Mouse (Mus musculus) embryonic facial prominence, embryonic 15.5 days (tissue): ENCODE results near the gene Adgrg1. TPM values are rescaled to one million over a fixed set of nuclear protein-coding genes. Genes with fewer than 3 reads are reported as not detected.

Source experiments
- ATAC-seq: fragments of 200-750 bp; cut with Nextera tagmentation; 2 replicates; pipeline ENCODE4 v1.8.0; 2017; ENCODE audit warnings: low read depth, moderate TSS enrichment; ENCODE audit not compliant: insufficient number of reproducible peaks, low FRiP score, low TSS enrichment
- H3K27ac ChIP-seq: fragments of 300-500 bp; sonication (generic); replicated peaks from 2 replicates; pipeline ENCODE4 v1.5.1; 2015; ENCODE audit warnings: mild to moderate bottlenecking, inconsistent platforms
- H3K27me3 ChIP-seq: fragments of 300-500 bp; sonication (generic); 2 replicates; pipeline ENCODE4 v1.6.1; 2015; ENCODE audit warnings: inconsistent platforms
- H3K36me3 ChIP-seq: fragments of 300-500 bp; sonication (generic); 2 replicates; pipeline ENCODE4 v1.6.1; 2015; ENCODE audit warnings: mild to moderate bottlenecking, inconsistent platforms
- H3K4me1 ChIP-seq: fragments of 300-500 bp; sonication (generic); 2 replicates; pipeline ENCODE4 v1.6.1; 2015; ENCODE audit warnings: inconsistent platforms
- H3K4me2 ChIP-seq: fragments of 300-500 bp; sonication (generic); replicated peaks from 2 replicates; pipeline ENCODE4 v1.6.1; 2015; ENCODE audit warnings: mild to moderate bottlenecking, inconsistent platforms
- H3K4me3 ChIP-seq: fragments of 300-500 bp; sonication (generic); replicated peaks from 2 replicates; pipeline ENCODE4 v1.5.1; 2015; ENCODE audit warnings: mild to moderate bottlenecking, inconsistent platforms
- H3K9ac ChIP-seq: fragments of 300-500 bp; sonication (generic); 2 replicates; pipeline ENCODE4 v1.6.1; 2015; ENCODE audit warnings: inconsistent platforms
- H3K9me3 ChIP-seq: fragments of 300-500 bp; sonication (generic); replicated peaks from 2 replicates; pipeline ENCODE4 v1.6.1; 2016; ENCODE audit warnings: inconsistent platforms
- WGBS: fragments of 180-500 bp; shearing (Covaris S2); methylation state at CpG from one replicate; pipeline ENCODE4 v1.1.7; 2015; 5-methylcytosine and 5-hydroxymethylcytosine counted together
- polyA plus RNA-seq: library from polyadenylated mRNA; unstranded; fragments of >200 nt; fragmentation: Nextera tagmentation; extraction: Ambion mirVana; gene quantifications from 2 replicates; pipeline ENCODE4 v1.2.1, GENCODE M21; 2015

Gene Adgrg1
- 29.9 and 31.9 TPM in 2 replicates for polyA plus RNA-seq

GRCm38 (mm10) chr8:94974467-94975165, at the start of gene Adgrg1:
Gene Adgrg1, plus strand, starts transcription at chr8:94974751.
- WGBS: 34% methylated on average over 7 of the region's 7 CpGs
- no peak within 1 kb of the TSS for H3K4me2 ChIP-seq
- H3K27me3 ChIP-seq: no peaks in the 10 kb centered on the region; the same call in 1 of the 2 replicates
- 0 out of 2 replicates have a peak within 1 kb of the TSS, but pooled peaks have one; percentile 35 for H3K27ac ChIP-seq
- peaks cover 20% of the 10 kb centered on the region; the same call in 1 of the 2 replicates for H3K4me1 ChIP-seq
- H3K9ac ChIP-seq: no peak within 1 kb of the TSS
- no peaks in the 10 kb centered on the region for H3K9me3 ChIP-seq
- no peak within 1 kb of the TSS for H3K4me3 ChIP-seq
- ATAC-seq: no peak
- no peaks in the 10 kb centered on the region for H3K36me3 ChIP-seq

GRCm38 (mm10) chr8:94928227-94928626, 46.3 kb upstream of the Adgrg1 start:
- H3K27me3 ChIP-seq: no peaks in the 10 kb centered on the region
- no peak overlapping the region for H3K27ac ChIP-seq
- H3K4me1 ChIP-seq: no peaks in the 10 kb centered on the region
- H3K9ac ChIP-seq: no peak overlapping the region
- H3K4me3 ChIP-seq: no peak overlapping the region
- no peak for ATAC-seq
- no peaks in the 10 kb centered on the region for H3K9me3 ChIP-seq
- no peaks in the 10 kb centered on the region for H3K36me3 ChIP-seq
- WGBS: 81% methylated on average over 3 of the region's 3 CpGs
- H3K4me2 ChIP-seq: no peak overlapping the region

- WGBS: 53% methylated on average over 5 of the region's 5 CpGs
- Histone ChIP-seq H3K27ac (no peak overlapping the region), H3K36me3 (no peaks in the 10 kb centered on the region), H3K9ac (no peak overlapping the region), H3K4me3 (no peak overlapping the region), H3K27me3 (no peaks in the 10 kb centered on the region), H3K4me2 (no peak overlapping the region), H3K4me1 (no peaks in the 10 kb centered on the region), H3K9me3 (no peaks in the 10 kb centered on the region)
- no peak for ATAC-seq
These were observed 40.6 kb upstream of the Adgrg1 start for GRCm38 (mm10) chr8:94933918-94934317.

- H3K27ac ChIP-seq: no peak overlapping the region
- H3K9me3 ChIP-seq: no peaks in the 10 kb centered on the region
- no peaks in the 10 kb centered on the region for H3K36me3 ChIP-seq
- H3K4me1 ChIP-seq: no peaks in the 10 kb centered on the region
- no peak overlapping the region for H3K4me3 ChIP-seq
- no peaks in the 10 kb centered on the region for H3K27me3 ChIP-seq
- H3K9ac ChIP-seq: no peak overlapping the region
- no peak overlapping the region for H3K4me2 ChIP-seq
- no peak for ATAC-seq
- WGBS: 66% methylated on average over 3 of the region's 3 CpGs
These were observed 39.4 kb upstream of the Adgrg1 start for GRCm38 (mm10) chr8:94935172-94935571.

GRCm38 (mm10) chr8:94942566-94942965, 32.0 kb upstream of the Adgrg1 start:
- Histone ChIP-seq H3K9me3 (no peaks in the 10 kb centered on the region), H3K36me3 (no peaks in the 10 kb centered on the region), H3K4me3 (no peak overlapping the region), H3K9ac (no peak overlapping the region), H3K4me1 (no peaks in the 10 kb centered on the region), H3K4me2 (no peak overlapping the region), H3K27ac (no peak overlapping the region), H3K27me3 (no peaks in the 10 kb centered on the region)
- 17% methylated on average over 6 of the region's 6 CpGs for WGBS
- no peak for ATAC-seq

- 47% methylated on average over 6 of the region's 6 CpGs for WGBS
- no peak overlapping the region for H3K4me2 ChIP-seq
- no peaks in the 10 kb centered on the region for H3K27me3 ChIP-seq
- H3K27ac ChIP-seq: no peak overlapping the region
- H3K9me3 ChIP-seq: no peaks in the 10 kb centered on the region
- H3K9ac ChIP-seq: no peak overlapping the region
- H3K4me3 ChIP-seq: no peak overlapping the region
- no peak for ATAC-seq
- no peaks in the 10 kb centered on the region for H3K4me1 ChIP-seq
- no peaks in the 10 kb centered on the region for H3K36me3 ChIP-seq
These were observed 29.4 kb upstream of the Adgrg1 start for GRCm38 (mm10) chr8:94945185-94945584.

GRCm38 (mm10) chr8:94948421-94948820, 26.1 kb upstream of the Adgrg1 start:
- H3K4me1 ChIP-seq: no peaks in the 10 kb centered on the region
- ATAC-seq: no peak
- H3K4me2 ChIP-seq: no peak overlapping the region

GRCm38 (mm10) chr8:94949010-94949409, 25.5 kb upstream of the Adgrg1 start:
- Histone ChIP-seq H3K27me3 (no peaks in the 10 kb centered on the region), H3K36me3 (no peaks in the 10 kb centered on the region), H3K9ac (no peak overlapping the region), H3K9me3 (no peaks in the 10 kb centered on the region), H3K27ac (no peak overlapping the region), H3K4me2 (no peak overlapping the region), H3K4me1 (no peaks in the 10 kb centered on the region), H3K4me3 (no peak overlapping the region)
- ATAC-seq: no peak
- WGBS: 82% methylated on average over 4 of the region's 4 CpGs

More at GRCm38 (mm10) chr8:94948421-94948820, 26.1 kb upstream of the Adgrg1 start:
- WGBS: 71% methylated on average over 4 of the region's 4 CpGs
- no peaks in the 10 kb centered on the region for H3K27me3 ChIP-seq
- H3K36me3 ChIP-seq: no peaks in the 10 kb centered on the region
- no peak overlapping the region for H3K9ac ChIP-seq
- no peak overlapping the region for H3K4me3 ChIP-seq
- no peaks in the 10 kb centered on the region for H3K9me3 ChIP-seq
- no peak overlapping the region for H3K27ac ChIP-seq

- H3K4me2 ChIP-seq: no peak overlapping the region
- H3K36me3 ChIP-seq: no peaks in the 10 kb centered on the region
- H3K4me3 ChIP-seq: no peak overlapping the region
- H3K9ac ChIP-seq: no peak overlapping the region
- H3K4me1 ChIP-seq: no peaks in the 10 kb centered on the region
- H3K9me3 ChIP-seq: no peaks in the 10 kb centered on the region
- ATAC-seq: no peak; the same call in 1 of the 2 replicates
- 15% methylated on average over 4 of the region's 4 CpGs for WGBS
- H3K27me3 ChIP-seq: no peaks in the 10 kb centered on the region
- no peak overlapping the region for H3K27ac ChIP-seq
These were observed 24.5 kb upstream of the Adgrg1 start for GRCm38 (mm10) chr8:94950046-94950445.

GRCm38 (mm10) chr8:94950458-94950857, 24.1 kb upstream of the Adgrg1 start:
- Histone ChIP-seq H3K4me3 (no peak overlapping the region), H3K9me3 (no peaks in the 10 kb centered on the region), H3K4me1 (no peaks in the 10 kb centered on the region), H3K27ac (no peak overlapping the region), H3K9ac (no peak overlapping the region), H3K27me3 (no peaks in the 10 kb centered on the region), H3K36me3 (no peaks in the 10 kb centered on the region), H3K4me2 (no peak overlapping the region)
- no peak for ATAC-seq
- WGBS: 76% methylated on average over 5 of the region's 5 CpGs

- no peak for ATAC-seq
- Histone ChIP-seq H3K4me2 (no peak overlapping the region), H3K4me1 (no peaks in the 10 kb centered on the region), H3K27me3 (no peaks in the 10 kb centered on the region), H3K9me3 (no peaks in the 10 kb centered on the region), H3K36me3 (no peaks in the 10 kb centered on the region), H3K27ac (no peak overlapping the region), H3K4me3 (no peak overlapping the region), H3K9ac (no peak overlapping the region)
- WGBS: 69% methylated on average over 5 of the region's 5 CpGs
These were observed 22.5 kb upstream of the Adgrg1 start for GRCm38 (mm10) chr8:94952086-94952485.
